Mouse (Mus musculus): Measurements from ENCODE around the gene Exoc3l2. TPM values are rescaled to one million over a fixed set of nuclear protein-coding genes. Genes with fewer than 3 reads are reported as not detected.

The Exoc3l2 gene
- polyA plus RNA-seq, 1 experiment from 2014 or later, result 0.45 TPM

DNA sequence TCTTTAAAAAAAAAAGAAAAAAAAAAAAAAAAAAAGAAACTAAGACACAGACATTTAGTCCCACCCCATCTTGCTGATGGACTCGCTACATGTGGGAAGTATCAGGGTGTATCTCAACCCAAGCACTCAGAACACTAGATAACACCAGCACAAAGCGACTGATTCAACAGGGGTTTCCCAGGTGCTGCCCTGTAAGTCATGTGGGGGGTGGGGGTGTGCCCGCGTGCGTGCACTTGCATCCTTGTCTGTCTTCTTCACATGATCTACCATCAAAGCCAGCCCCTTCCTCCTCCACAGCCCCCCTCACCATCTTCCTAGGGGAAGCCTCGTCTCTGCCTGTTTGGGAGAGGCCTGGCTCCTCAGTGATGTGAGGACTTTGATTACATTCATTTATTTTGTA lies 49.2 kb downstream of the Exoc3l2 start:
- Histone ChIP-seq H3K9me3 (replicated peaks; ENCODE audit: control insufficient read depth, low read length, poor library complexity, severe bottlenecking) (no peaks in the 10 kb centered on the region), H3K4me1 (ENCODE audit: control insufficient read depth, insufficient read depth, low read length) (peaks cover 11% of the 10 kb centered on the region), H3K27ac (ENCODE audit: low read length) (no peak overlapping the region), H3K4me3 (ENCODE audit: low read depth, low read length) (no peak overlapping the region), H3K9ac (ENCODE audit: low read depth, low read length) (no peak overlapping the region), H3K27me3 (ENCODE audit: control insufficient read depth, insufficient read depth, low read depth, low read length) (no peaks in the 10 kb centered on the region), H3K4me2 (ENCODE audit: low read length) (no peak overlapping the region), H3K36me3 (ENCODE audit: control insufficient read depth, insufficient read depth, low read length) (no peaks in the 10 kb centered on the region)
- 84% methylated on average over 6 of the region's 6 CpGs for WGBS
- no peak for ATAC-seq

DNA sequence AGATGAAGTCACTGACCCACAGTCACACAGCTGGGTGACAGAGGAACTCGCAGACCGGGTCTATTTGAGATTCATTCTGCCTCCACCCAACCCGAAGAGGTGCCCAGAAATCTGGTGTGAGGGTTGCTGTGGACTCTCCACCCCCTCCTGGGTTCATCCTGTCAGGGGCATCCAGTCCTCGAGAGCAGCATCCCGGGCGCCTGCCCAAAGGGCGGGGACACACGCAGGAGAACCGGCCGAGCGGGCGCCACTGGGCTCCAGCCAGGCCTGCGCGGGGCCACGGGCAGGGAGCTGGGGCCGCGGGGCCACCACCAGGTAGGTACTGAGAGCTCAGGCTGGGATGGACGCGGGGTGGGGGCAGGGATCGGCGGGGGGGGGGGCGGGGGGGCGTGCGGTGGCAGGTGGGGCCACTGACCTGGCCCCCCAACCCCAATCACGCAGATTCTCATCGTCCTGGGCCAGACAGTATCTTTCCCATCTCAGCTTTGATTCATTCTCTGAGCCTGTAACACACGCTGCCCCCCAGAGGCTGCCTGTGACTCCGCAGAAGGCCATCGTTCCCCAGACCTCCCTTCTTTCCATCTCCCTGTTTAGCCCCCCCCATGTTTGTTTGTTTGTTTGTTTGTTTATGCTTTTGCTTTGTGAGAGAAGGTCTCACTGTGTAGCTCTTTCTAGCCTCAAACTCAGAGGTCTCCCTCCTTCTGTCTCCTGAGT lies 54.7 kb downstream of the Exoc3l2 start, which contains the start of gene Nkpd1:
Nkpd1 (plus strand) TSS at position 187 of the 714 bp plus-strand sequence.
- peak within 1 kb of the TSS; percentile 23 for H3K4me3 ChIP-seq (ENCODE audit: low read depth, low read length)
- no peak within 1 kb of the TSS for H3K27ac ChIP-seq (ENCODE audit: low read length)
- WGBS, result 3% methylated on average over 20 of the region's 29 CpGs
- peak within 1 kb of the TSS; percentile 65 for H3K9ac ChIP-seq (ENCODE audit: low read depth, low read length)
- no peaks in the 10 kb centered on the region for H3K9me3 ChIP-seq (replicated peaks; ENCODE audit: control insufficient read depth, low read length, poor library complexity, severe bottlenecking)
- no peak for ATAC-seq
- no peaks in the 10 kb centered on the region for H3K36me3 ChIP-seq (ENCODE audit: control insufficient read depth, insufficient read depth, low read length)
- peaks cover 11% of the 10 kb centered on the region for H3K4me1 ChIP-seq (ENCODE audit: control insufficient read depth, insufficient read depth, low read length)
- H3K27me3 ChIP-seq (ENCODE audit: control insufficient read depth, insufficient read depth, low read depth, low read length), result peaks cover 40% of the 10 kb centered on the region
- peak within 1 kb of the TSS; percentile 58 for H3K4me2 ChIP-seq (ENCODE audit: low read length)

DNA sequence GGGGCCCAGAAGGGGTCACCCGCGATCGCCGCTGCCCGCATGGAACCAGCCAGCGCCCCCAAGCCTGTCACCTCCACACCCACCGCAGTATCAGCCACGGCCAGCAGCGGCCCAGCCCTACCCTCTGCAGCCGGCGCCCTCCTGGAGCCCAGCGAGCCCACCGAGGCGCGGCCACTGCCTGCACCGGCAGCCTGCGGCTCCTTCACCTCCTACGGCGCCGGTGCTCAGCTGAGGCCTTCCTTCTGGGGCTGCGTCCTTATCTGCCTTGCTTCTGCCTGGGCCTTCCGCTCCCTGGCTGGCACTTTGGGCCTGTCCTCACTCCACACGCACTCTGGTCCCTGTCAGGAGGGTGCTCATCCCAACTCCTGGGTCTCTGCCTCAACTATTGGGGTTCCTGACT lies 56.9 kb downstream of the Exoc3l2 start:
- Histone ChIP-seq H3K36me3 (ENCODE audit: control insufficient read depth, insufficient read depth, low read length) (no peaks in the 10 kb centered on the region), H3K9ac (ENCODE audit: low read depth, low read length) (peak overlapping the region; percentile 63), H3K9me3 (replicated peaks; ENCODE audit: control insufficient read depth, low read length, poor library complexity, severe bottlenecking) (no peaks in the 10 kb centered on the region), H3K4me3 (ENCODE audit: low read depth, low read length) (peak overlapping the region; percentile 23; the same call in 1 of the 2 replicates), H3K4me2 (ENCODE audit: low read length) (peak overlapping the region; percentile 52), H3K27ac (ENCODE audit: low read length) (no peak overlapping the region), H3K4me1 (ENCODE audit: control insufficient read depth, insufficient read depth, low read length) (peaks cover 28% of the 10 kb centered on the region), H3K27me3 (ENCODE audit: control insufficient read depth, insufficient read depth, low read depth, low read length) (peaks cover 53% of the 10 kb centered on the region)
- WGBS, result 3% methylated on average over 23 of the region's 23 CpGs
- no peak for ATAC-seq

DNA sequence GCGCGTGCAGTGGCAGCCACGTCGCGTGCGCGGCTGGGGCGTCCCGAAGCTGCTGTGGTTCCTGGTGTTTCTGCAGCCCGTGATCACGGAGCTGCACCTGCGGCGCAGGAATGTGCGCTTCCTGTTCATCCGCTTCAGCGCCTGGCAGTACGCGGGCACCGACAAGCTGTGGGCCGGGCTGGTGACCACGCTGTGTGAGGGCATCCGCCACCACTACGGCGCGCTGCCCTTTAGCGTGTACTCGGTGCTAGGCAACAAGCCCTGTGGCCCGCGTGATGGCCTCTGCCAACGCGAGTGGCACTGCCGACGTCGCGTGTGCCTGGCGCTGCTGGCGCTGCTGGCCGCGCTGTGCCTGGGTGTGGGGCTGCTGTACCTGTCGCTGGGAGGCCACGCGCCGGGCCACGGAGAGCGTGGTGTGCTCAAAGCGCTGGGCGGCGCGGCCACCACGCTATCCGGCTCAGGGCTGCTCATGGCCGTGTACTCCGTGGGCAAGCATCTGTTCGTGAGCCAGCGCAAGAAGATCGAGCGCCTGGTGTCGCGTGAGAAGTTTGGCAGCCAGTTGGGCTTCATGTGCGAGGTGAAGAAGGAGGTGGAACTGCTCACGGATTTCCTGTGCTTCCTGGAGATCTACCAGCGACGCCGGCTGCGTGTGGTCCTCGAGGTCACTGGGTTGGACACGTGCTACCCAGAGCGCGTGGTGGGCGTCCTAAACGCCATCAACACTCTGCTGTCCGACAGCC lies 60.1 kb downstream of the Exoc3l2 start:
- no peak overlapping the region for H3K27ac ChIP-seq (ENCODE audit: low read length)
- H3K9ac ChIP-seq (ENCODE audit: low read depth, low read length), result peak overlapping the region; percentile 48
- peak overlapping the region; percentile 84 for H3K4me2 ChIP-seq (ENCODE audit: low read length)
- H3K36me3 ChIP-seq (ENCODE audit: control insufficient read depth, insufficient read depth, low read length), result no peaks in the 10 kb centered on the region
- peaks cover 59% of the 10 kb centered on the region for H3K27me3 ChIP-seq (ENCODE audit: control insufficient read depth, insufficient read depth, low read depth, low read length)
- 10% methylated on average over 70 of the region's 72 CpGs for WGBS
- 0 out of 2 replicates have a peak, but pooled peaks have one; percentile 20 for ATAC-seq
- H3K4me3 ChIP-seq (ENCODE audit: low read depth, low read length), result peak overlapping the region; percentile 39
- no peaks in the 10 kb centered on the region for H3K9me3 ChIP-seq (replicated peaks; ENCODE audit: control insufficient read depth, low read length, poor library complexity, severe bottlenecking)
- H3K4me1 ChIP-seq (ENCODE audit: control insufficient read depth, insufficient read depth, low read length), result peaks cover 24% of the 10 kb centered on the region

DNA sequence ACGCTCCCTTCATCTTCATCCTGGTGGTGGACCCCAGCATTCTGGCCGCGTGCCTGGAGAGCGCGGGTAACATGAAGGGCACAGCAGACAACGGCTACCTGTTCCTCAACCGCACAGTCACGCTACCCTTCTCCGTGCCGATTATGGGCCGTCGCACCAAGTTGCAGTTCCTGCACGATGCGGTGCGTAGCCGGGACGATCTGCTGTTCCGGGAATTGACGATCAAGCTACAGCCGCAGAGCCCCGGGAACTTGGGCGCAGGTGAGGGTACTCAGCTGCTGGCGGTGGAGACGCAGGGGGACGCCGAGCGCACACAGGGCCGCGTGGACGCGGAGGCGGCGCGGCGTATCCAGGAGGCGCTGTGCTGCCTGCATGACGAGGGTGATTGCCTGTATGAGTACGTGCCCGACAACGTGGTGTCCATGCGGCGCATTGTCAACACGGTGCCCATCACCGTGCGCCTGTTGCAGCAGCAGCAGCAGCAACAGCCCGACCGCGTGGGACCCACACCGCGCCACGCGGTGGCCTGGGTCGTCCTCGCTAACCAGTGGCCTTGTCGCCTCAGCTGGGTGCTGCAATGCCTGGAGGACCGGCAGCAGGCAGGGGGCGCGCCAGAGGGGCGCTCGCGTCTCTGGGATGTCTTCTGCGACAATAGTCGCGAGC lies 60.8 kb downstream of the Exoc3l2 start:
- peak overlapping the region; percentile 62 for H3K9ac ChIP-seq (ENCODE audit: low read depth, low read length)
- no peaks in the 10 kb centered on the region for H3K9me3 ChIP-seq (replicated peaks; ENCODE audit: control insufficient read depth, low read length, poor library complexity, severe bottlenecking)
- H3K27ac ChIP-seq (ENCODE audit: low read length), result no peak overlapping the region
- H3K4me1 ChIP-seq (ENCODE audit: control insufficient read depth, insufficient read depth, low read length), result peaks cover 24% of the 10 kb centered on the region
- WGBS, result 1% methylated on average over 64 of the region's 64 CpGs
- peak; percentile 74 for ATAC-seq
- H3K36me3 ChIP-seq (ENCODE audit: control insufficient read depth, insufficient read depth, low read length), result no peaks in the 10 kb centered on the region
- peak overlapping the region; percentile 39 for H3K4me3 ChIP-seq (ENCODE audit: low read depth, low read length)
- H3K4me2 ChIP-seq (ENCODE audit: low read length), result peak overlapping the region; percentile 84
- peaks cover 53% of the 10 kb centered on the region for H3K27me3 ChIP-seq (ENCODE audit: control insufficient read depth, insufficient read depth, low read depth, low read length)

DNA sequence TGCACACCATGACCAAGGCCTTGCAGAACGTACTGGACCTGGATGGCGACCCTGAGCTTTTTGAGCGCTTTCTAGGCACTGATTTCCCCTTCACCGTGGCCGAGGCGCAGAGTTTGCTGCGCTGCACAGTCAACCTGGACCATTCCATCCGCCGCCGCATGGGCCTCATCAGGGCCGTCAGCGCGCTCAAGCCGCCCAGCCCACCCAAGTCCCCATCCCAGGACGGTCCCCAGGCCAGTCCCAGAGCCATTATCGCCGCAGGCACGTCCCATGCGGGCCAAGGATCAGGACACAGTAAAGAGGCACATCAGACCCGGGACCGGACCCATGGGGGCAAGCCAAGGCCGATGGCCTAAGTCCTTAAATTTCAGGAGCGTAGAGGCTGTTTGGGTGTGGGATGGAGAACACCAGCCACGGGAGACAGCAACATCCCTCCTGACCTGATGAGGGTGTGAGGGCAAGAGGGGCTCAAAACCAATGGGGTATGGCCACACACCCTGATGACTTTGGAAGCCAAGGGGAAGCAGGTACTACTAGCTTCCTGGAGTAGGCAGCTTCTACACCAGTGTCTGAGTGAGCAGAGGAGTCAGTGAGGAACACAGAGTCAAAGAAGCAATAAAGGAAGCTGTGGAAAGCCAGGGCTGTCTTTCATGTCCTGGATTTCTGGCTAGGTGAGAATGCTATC lies 61.4 kb downstream of the Exoc3l2 start:
- Histone ChIP-seq H3K4me2 (ENCODE audit: low read length) (peak overlapping the region; percentile 84), H3K9me3 (replicated peaks; ENCODE audit: control insufficient read depth, low read length, poor library complexity, severe bottlenecking) (no peaks in the 10 kb centered on the region), H3K4me3 (ENCODE audit: low read depth, low read length) (peak overlapping the region; percentile 39), H3K36me3 (ENCODE audit: control insufficient read depth, insufficient read depth, low read length) (no peaks in the 10 kb centered on the region), H3K27me3 (ENCODE audit: control insufficient read depth, insufficient read depth, low read depth, low read length) (peaks cover 47% of the 10 kb centered on the region), H3K4me1 (ENCODE audit: control insufficient read depth, insufficient read depth, low read length) (peaks cover 24% of the 10 kb centered on the region), H3K27ac (ENCODE audit: low read length) (no peak overlapping the region), H3K9ac (ENCODE audit: low read depth, low read length) (peak overlapping the region; percentile 62)
- ATAC-seq, result peak; percentile 15; the same call in 1 of the 2 replicates
- 12% methylated on average over 24 of the region's 24 CpGs for WGBS

DNA sequence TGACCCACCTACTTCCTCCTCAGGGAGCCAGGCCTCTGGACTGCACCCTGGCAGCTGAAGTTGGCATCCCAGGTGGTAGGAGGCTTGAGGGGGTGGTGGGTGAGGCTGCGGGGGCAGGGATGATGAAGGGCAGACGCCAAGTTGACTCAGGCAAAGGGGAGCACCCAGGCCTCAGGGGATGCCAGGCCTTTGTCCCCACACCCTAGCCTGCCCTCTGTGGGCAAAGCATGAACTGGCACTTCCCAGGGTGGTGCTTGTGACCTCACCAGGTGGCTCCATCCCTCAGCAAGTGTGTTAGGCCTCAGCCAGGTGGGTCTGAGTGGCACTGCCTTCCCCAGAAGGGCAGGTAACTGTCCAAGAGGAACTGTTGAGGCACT lies 62.0 kb downstream of the Exoc3l2 start:
- Histone ChIP-seq H3K27ac (ENCODE audit: low read length) (no peak overlapping the region), H3K36me3 (ENCODE audit: control insufficient read depth, insufficient read depth, low read length) (peaks cover 4% of the 10 kb centered on the region; the same call in 1 of the 2 replicates), H3K9me3 (replicated peaks; ENCODE audit: control insufficient read depth, low read length, poor library complexity, severe bottlenecking) (no peaks in the 10 kb centered on the region), H3K9ac (ENCODE audit: low read depth, low read length) (no peak overlapping the region), H3K27me3 (ENCODE audit: control insufficient read depth, insufficient read depth, low read depth, low read length) (peaks cover 46% of the 10 kb centered on the region), H3K4me3 (ENCODE audit: low read depth, low read length) (no peak overlapping the region), H3K4me1 (ENCODE audit: control insufficient read depth, insufficient read depth, low read length) (peaks cover 21% of the 10 kb centered on the region), H3K4me2 (ENCODE audit: low read length) (no peak overlapping the region)
- ATAC-seq, result no peak
- 62% methylated on average over 2 of the region's 2 CpGs for WGBS

DNA sequence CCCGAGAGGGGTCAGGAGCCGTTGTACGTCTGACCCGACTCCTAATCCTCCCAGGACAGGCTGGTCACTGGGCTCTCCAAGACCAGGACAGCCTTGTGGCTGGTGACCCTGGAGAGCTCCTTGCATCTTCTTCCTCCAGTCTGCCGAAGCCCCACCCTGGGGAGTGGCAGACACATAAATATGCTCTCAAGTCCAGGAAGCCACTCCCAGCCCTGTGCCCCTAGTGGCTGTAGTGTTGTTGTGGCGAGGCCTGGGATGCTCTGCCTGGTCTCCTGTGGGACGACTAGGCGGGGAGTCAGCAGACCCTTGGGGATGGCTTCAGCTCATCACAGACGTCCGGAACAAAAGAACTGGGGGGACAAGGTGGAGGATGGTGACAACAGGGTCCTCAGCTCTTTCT lies 67.9 kb downstream of the Exoc3l2 start:
- Histone ChIP-seq H3K4me1 (ENCODE audit: control insufficient read depth, insufficient read depth, low read length) (no peaks in the 10 kb centered on the region), H3K27me3 (ENCODE audit: control insufficient read depth, insufficient read depth, low read depth, low read length) (no peaks in the 10 kb centered on the region), H3K4me3 (ENCODE audit: low read depth, low read length) (no peak overlapping the region), H3K27ac (ENCODE audit: low read length) (no peak overlapping the region), H3K9me3 (replicated peaks; ENCODE audit: control insufficient read depth, low read length, poor library complexity, severe bottlenecking) (no peaks in the 10 kb centered on the region), H3K4me2 (ENCODE audit: low read length) (no peak overlapping the region), H3K9ac (ENCODE audit: low read depth, low read length) (no peak overlapping the region), H3K36me3 (ENCODE audit: control insufficient read depth, insufficient read depth, low read length) (peaks cover 32% of the 10 kb centered on the region)
- 74% methylated on average over 10 of the region's 10 CpGs for WGBS
- no peak for ATAC-seq

Measured in midbrain, embryonic 16.5 days (tissue).